ENCODE assay signal across 13 mouse cellular contexts in genomic region chr14:25483285-25483684, GRCm38 (mm10). TPM values are rescaled to one million over a fixed set of nuclear protein-coding genes. Genes with fewer than 3 reads are reported as not detected.
DNase-seq lines count a peak whose midpoint lies in the region; ATAC-seq and TF ChIP-seq lines count a peak whose summit lies in the region.
"Had no signal": no experiment of that assay in that cellular context is flagged by ENCODE, and none has a peak within 500 bp of the region (broad histone marks: within the 10 kb centered on the region; RNA-seq: fewer than 3 reads in every experiment).

No protein-coding gene starts in this region.

- no peaks in the 10 kb centered on the region for H3K9me3 ChIP-seq in forebrain, embryonic 11.5 days (ENCODE audit: control insufficient read depth, low read length)
- H3K9me3 ChIP-seq in forebrain, embryonic 13.5 days (replicated peaks) = no peaks in the 10 kb centered on the region
- H3K9me3 ChIP-seq in hindbrain, embryonic 13.5 days = no peaks in the 10 kb centered on the region
- H3K9me3 ChIP-seq in hindbrain, embryonic 16.5 days (ENCODE audit: control insufficient read depth, low read length) = no peaks in the 10 kb centered on the region
- no peaks in the 10 kb centered on the region for H3K9me3 ChIP-seq in midbrain, embryonic 14.5 days (ENCODE audit: control insufficient read depth, low read length)
- H3K9me3 ChIP-seq in midbrain, postnatal 0 days (ENCODE audit: low read length) = no peaks in the 10 kb centered on the region
- H3K9me3 ChIP-seq in neural tube, embryonic 15.5 days (replicated peaks) = no peaks in the 10 kb centered on the region
- H3K9me3 ChIP-seq: hindbrain, embryonic 12.5 days; lung, embryonic 15.5 days had no signal

- no peak overlapping the region for H3K4me3 ChIP-seq in forebrain, embryonic 11.5 days (ENCODE audit: low read depth, low read length)
- H3K4me3 ChIP-seq in forebrain, embryonic 13.5 days = no peak overlapping the region
- no peak overlapping the region for H3K4me3 ChIP-seq in hindbrain, embryonic 13.5 days
- no peak overlapping the region for H3K4me3 ChIP-seq in hindbrain, embryonic 16.5 days (ENCODE audit: low read length)
- no peak overlapping the region for H3K4me3 ChIP-seq in midbrain, embryonic 14.5 days (replicated peaks; ENCODE audit: low read depth, low read length)
- no peak overlapping the region for H3K4me3 ChIP-seq in midbrain, postnatal 0 days (ENCODE audit: low read depth, low read length)
- H3K4me3 ChIP-seq in neural tube, embryonic 15.5 days (replicated peaks) = no peak overlapping the region
- H3K4me3 ChIP-seq: hindbrain, embryonic 12.5 days; lung, embryonic 15.5 days had no signal

- ATAC-seq in forebrain, embryonic 11.5 days (replicated peaks; ENCODE audit: low FRiP score) = no peak
- no peak for ATAC-seq in forebrain, embryonic 13.5 days
- ATAC-seq in hindbrain, embryonic 13.5 days (ENCODE audit: low FRiP score) = no peak
- ATAC-seq in hindbrain, embryonic 16.5 days = no peak
- no peak for ATAC-seq in midbrain, embryonic 14.5 days (ENCODE audit: low FRiP score, low TSS enrichment)
- ATAC-seq in midbrain, postnatal 0 days (ENCODE audit: low FRiP score) = no peak
- no peak for ATAC-seq in neural tube, embryonic 15.5 days (ENCODE audit: low FRiP score)
- ATAC-seq: intestine, embryonic 16.5 days had no signal

- no peak for TF ChIP-seq CTCF in midbrain, postnatal 0 days (IDR thresholded peaks at IDR 0.05)

- 93% methylated on average over 2 of the region's 2 CpGs for WGBS in forebrain, embryonic 11.5 days
- 92% methylated on average over 2 of the region's 2 CpGs for WGBS in forebrain, embryonic 13.5 days
- WGBS in hindbrain, embryonic 13.5 days = 89% methylated on average over 2 of the region's 2 CpGs
- 85% methylated on average over 2 of the region's 2 CpGs for WGBS in hindbrain, embryonic 16.5 days
- 92% methylated on average over 2 of the region's 2 CpGs for WGBS in midbrain, embryonic 14.5 days
- 95% methylated on average over 2 of the region's 2 CpGs for WGBS in midbrain, postnatal 0 days
- WGBS in neural tube, embryonic 15.5 days = 91% methylated on average over 2 of the region's 2 CpGs

- H3K9ac ChIP-seq in forebrain, embryonic 11.5 days (ENCODE audit: low read length) = no peak overlapping the region
- H3K9ac ChIP-seq in forebrain, embryonic 13.5 days = no peak overlapping the region
- no peak overlapping the region for H3K9ac ChIP-seq in hindbrain, embryonic 13.5 days
- H3K9ac ChIP-seq in hindbrain, embryonic 16.5 days (ENCODE audit: low read depth, low read length) = no peak overlapping the region
- H3K9ac ChIP-seq in midbrain, embryonic 14.5 days (replicated peaks; ENCODE audit: low read length) = no peak overlapping the region
- no peak overlapping the region for H3K9ac ChIP-seq in midbrain, postnatal 0 days (replicated peaks; ENCODE audit: low read length, poor library complexity, severe bottlenecking)
- H3K9ac ChIP-seq in neural tube, embryonic 15.5 days (replicated peaks) = no peak overlapping the region
- H3K9ac ChIP-seq: hindbrain, embryonic 12.5 days; lung, embryonic 15.5 days had no signal

- no peak for DNase-seq in forebrain, embryonic 11.5 days (ENCODE audit: low spot score)
- no peak for DNase-seq in midbrain, embryonic 14.5 days
- DNase-seq in midbrain, postnatal 0 days (ENCODE audit: low spot score) = no peak
- no peak for DNase-seq in adrenal gland, postnatal 4 days (ENCODE audit: low spot score in 2 of 2)
- DNase-seq: adrenal gland, postnatal 25 days; cerebellum, postnatal 14 days had no signal

- H3K27ac ChIP-seq in forebrain, embryonic 11.5 days (ENCODE audit: low read depth, low read length) = 0 out of 2 replicates have a peak overlapping the region, but pooled peaks have one; percentile 18
- H3K27ac ChIP-seq in forebrain, embryonic 13.5 days = no peak overlapping the region
- peak overlapping the region; percentile 71; the same call in 1 of the 2 replicates for H3K27ac ChIP-seq in hindbrain, embryonic 13.5 days
- H3K27ac ChIP-seq in hindbrain, embryonic 16.5 days (ENCODE audit: low read depth, low read length) = no peak overlapping the region
- 0 out of 2 replicates have a peak overlapping the region, but pooled peaks have one; percentile 32 for H3K27ac ChIP-seq in midbrain, embryonic 14.5 days (replicated peaks; ENCODE audit: low read depth, low read length)
- H3K27ac ChIP-seq in midbrain, postnatal 0 days (ENCODE audit: low read depth, low read length) = no peak overlapping the region
- 0 out of 2 replicates have a peak overlapping the region, but pooled peaks have one; percentile 13 for H3K27ac ChIP-seq in neural tube, embryonic 15.5 days (replicated peaks)
- H3K27ac ChIP-seq: hindbrain, embryonic 12.5 days; lung, embryonic 15.5 days had no signal

- no peaks in the 10 kb centered on the region for H3K27me3 ChIP-seq in forebrain, embryonic 11.5 days (ENCODE audit: control insufficient read depth, insufficient read depth, low read length)
- H3K27me3 ChIP-seq in forebrain, embryonic 13.5 days = no peaks in the 10 kb centered on the region
- H3K27me3 ChIP-seq in hindbrain, embryonic 13.5 days = no peaks in the 10 kb centered on the region
- no peaks in the 10 kb centered on the region for H3K27me3 ChIP-seq in hindbrain, embryonic 16.5 days (replicated peaks; ENCODE audit: control insufficient read depth, insufficient read depth, low read length)
- no peaks in the 10 kb centered on the region for H3K27me3 ChIP-seq in midbrain, embryonic 14.5 days (ENCODE audit: control insufficient read depth, insufficient read depth, low read length)
- no peaks in the 10 kb centered on the region for H3K27me3 ChIP-seq in midbrain, postnatal 0 days (ENCODE audit: insufficient read depth, low read length)
- no peaks in the 10 kb centered on the region for H3K27me3 ChIP-seq in neural tube, embryonic 15.5 days (replicated peaks)
- H3K27me3 ChIP-seq: hindbrain, embryonic 12.5 days; lung, embryonic 15.5 days had no signal

- no peaks in the 10 kb centered on the region; the same call in 1 of the 2 replicates for H3K36me3 ChIP-seq in forebrain, embryonic 11.5 days (ENCODE audit: control insufficient read depth, insufficient read depth, low read length)
- peaks cover 8% of the 10 kb centered on the region; the same call in 1 of the 2 replicates for H3K36me3 ChIP-seq in forebrain, embryonic 13.5 days (ENCODE audit: poor library complexity, severe bottlenecking)
- H3K36me3 ChIP-seq in hindbrain, embryonic 13.5 days = no peaks in the 10 kb centered on the region
- no peaks in the 10 kb centered on the region for H3K36me3 ChIP-seq in hindbrain, embryonic 16.5 days (ENCODE audit: control insufficient read depth, insufficient read depth, low read length)
- H3K36me3 ChIP-seq in midbrain, embryonic 14.5 days (ENCODE audit: control insufficient read depth, insufficient read depth, low read length) = no peaks in the 10 kb centered on the region
- H3K36me3 ChIP-seq in midbrain, postnatal 0 days (ENCODE audit: insufficient read depth, low read length) = no peaks in the 10 kb centered on the region
- no peaks in the 10 kb centered on the region for H3K36me3 ChIP-seq in neural tube, embryonic 15.5 days
- H3K36me3 ChIP-seq: hindbrain, embryonic 12.5 days; lung, embryonic 15.5 days had no signal

- no peak overlapping the region for H3K4me2 ChIP-seq in forebrain, embryonic 11.5 days (ENCODE audit: low read depth, low read length, severe bottlenecking)
- H3K4me2 ChIP-seq in forebrain, embryonic 13.5 days = no peak overlapping the region
- H3K4me2 ChIP-seq in hindbrain, embryonic 13.5 days = no peak overlapping the region
- H3K4me2 ChIP-seq in hindbrain, embryonic 16.5 days (ENCODE audit: low read length) = no peak overlapping the region
- no peak overlapping the region for H3K4me2 ChIP-seq in midbrain, embryonic 14.5 days (ENCODE audit: low read length)
- H3K4me2 ChIP-seq in midbrain, postnatal 0 days (ENCODE audit: low read depth, low read length, poor library complexity, severe bottlenecking) = no peak overlapping the region
- H3K4me2 ChIP-seq in neural tube, embryonic 15.5 days = no peak overlapping the region
- H3K4me2 ChIP-seq: hindbrain, embryonic 12.5 days; lung, embryonic 15.5 days had no signal

- peaks cover 31% of the 10 kb centered on the region for H3K4me1 ChIP-seq in forebrain, embryonic 11.5 days (replicated peaks; ENCODE audit: control insufficient read depth, insufficient read depth, low read length)
- peaks cover 99% of the 10 kb centered on the region for H3K4me1 ChIP-seq in forebrain, embryonic 13.5 days
- peaks cover 100% of the 10 kb centered on the region for H3K4me1 ChIP-seq in hindbrain, embryonic 13.5 days (replicated peaks)
- peaks cover 83% of the 10 kb centered on the region for H3K4me1 ChIP-seq in hindbrain, embryonic 16.5 days (ENCODE audit: control insufficient read depth, insufficient read depth, low read depth, low read length)
- H3K4me1 ChIP-seq in midbrain, embryonic 14.5 days (ENCODE audit: control insufficient read depth, insufficient read depth, low read length) = peaks cover 76% of the 10 kb centered on the region
- peaks cover 23% of the 10 kb centered on the region for H3K4me1 ChIP-seq in midbrain, postnatal 0 days (ENCODE audit: insufficient read depth, low read length)
- H3K4me1 ChIP-seq in neural tube, embryonic 15.5 days = peaks cover 100% of the 10 kb centered on the region

RNA-seq across cellular contexts. Expression of gene Zmiz1, which starts 24.3 kb away (rescaled TPM):
- 70.1 and 71.2 TPM in 2 replicates for polyA plus RNA-seq in forebrain, embryonic 11.5 days (2014; fragmentation: Nextera tagmentation; extraction: Ambion mirVana)
- polyA plus RNA-seq in forebrain, embryonic 13.5 days (2015; fragmentation: Nextera tagmentation; extraction: Ambion mirVana) = 57.2 and 61.3 TPM in 2 replicates
- polyA plus RNA-seq in hindbrain, embryonic 13.5 days (2015; fragmentation: Nextera tagmentation; extraction: Ambion mirVana) = 58.5 and 65.3 TPM in 2 replicates
- 50.4 and 55.0 TPM in 2 replicates for polyA plus RNA-seq in hindbrain, embryonic 16.5 days (2015; fragmentation: Nextera tagmentation; extraction: Ambion mirVana)
- 73.1 and 91.0 TPM in 2 replicates for polyA plus RNA-seq in midbrain, embryonic 14.5 days (2014; fragmentation: Nextera tagmentation; extraction: Ambion mirVana)
- 130 and 134 TPM in 2 replicates for total RNA-seq in midbrain, postnatal 0 days (2014; rRNA removed)
- polyA plus RNA-seq in midbrain, postnatal 0 days (2015; fragmentation: Nextera tagmentation; extraction: Ambion mirVana) = 44.0 and 51.7 TPM in 2 replicates
- polyA plus RNA-seq in neural tube, embryonic 15.5 days (2015; fragmentation: Nextera tagmentation; extraction: Ambion mirVana) = 51.1 and 54.7 TPM in 2 replicates
- total RNA-seq in adrenal gland, postnatal 4 days (2021) = 100 to 1,000 TPM; 105 to 122 TPM

Comparison
In these comparisons a context has a peak if more than half of its experiments do, and no peak if none do; other contexts are left out.
1. H3K27ac ChIP-seq: peak in forebrain, embryonic 11.5 days (single experiment), hindbrain, embryonic 13.5 days (single experiment), midbrain, embryonic 14.5 days (single experiment) and neural tube, embryonic 15.5 days (single experiment); none in forebrain, embryonic 13.5 days (single experiment), hindbrain, embryonic 16.5 days (single experiment) and midbrain, postnatal 0 days (single experiment).